Mouse (Mus musculus): ENCODE measurements at regions not wholly inside any gene's neighbourhood (a gene's known extent, or its start where the extent isn't known, plus 50 kb on each side); places are given as distances from the start of the nearest gene placed in this dataset.
"Not testable (repeated sequence)": the region's sequence is repeated elsewhere in the genome, so short reads cannot be mapped to it uniquely, and the experiment has no call there.

DNA sequence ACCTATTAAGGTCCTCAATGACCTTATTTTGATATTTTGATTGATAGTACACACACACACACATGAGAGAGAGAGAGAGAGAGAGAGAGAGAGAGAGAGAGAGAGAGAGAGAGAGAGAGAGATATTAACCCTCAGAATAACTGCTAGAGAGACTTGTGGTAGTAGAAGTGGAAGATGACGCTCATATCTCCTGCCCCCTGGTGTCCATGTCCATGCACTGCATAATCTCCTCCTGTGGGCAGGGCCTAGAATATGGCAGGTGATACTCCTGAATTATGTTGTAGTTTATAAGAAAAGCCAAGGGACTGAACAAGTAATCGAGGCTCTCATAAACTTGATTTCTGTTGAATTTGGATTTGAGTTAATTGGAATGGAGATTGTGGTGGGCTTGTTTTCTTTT lies 712.3 kb downstream of the Dad1 start:
- TF ChIP-seq CTCF (IDR thresholded peaks at IDR 0.05; ENCODE audit: control insufficient read depth, insufficient read depth, insufficient replicate concordance, low read depth, low read length) = peak; percentile 20; the same call in 1 of the 2 replicates
- not testable (repeated sequence) for TF ChIP-seq POLR2A (IDR thresholded peaks at IDR 0.05; ENCODE audit: control insufficient read depth, low read depth, low read length)

All from testis, adult 2 months (tissue).